Mouse (Mus musculus) spleen, adult 2 months (tissue): Measurements from ENCODE around the gene Prss46. TPM values are rescaled to one million over a fixed set of nuclear protein-coding genes. Genes with fewer than 3 reads are reported as not detected.

ENCODE experiments used
- DNase-seq, 2 experiments: peaks; one replicate each; pipeline versions ENCODE4 v3.0.0 to v3.0.0-alpha.2; 2012 to 2021; ENCODE audit warnings: low spot score in 2 of 2, low read depth in 1 of 2
- H3K27ac ChIP-seq: fragments of 200-500 bp; 2 replicates; pipeline ENCODE4 v1.5.1; 2012; ENCODE audit warnings: low read length, inconsistent platforms; ENCODE audit not compliant: insufficient read depth
- H3K27me3 ChIP-seq: fragments of 200-500 bp; 2 replicates; pipeline ENCODE4 v1.6.1; 2012; ENCODE audit warnings: mild to moderate bottlenecking, moderate library complexity, low read length, inconsistent platforms; ENCODE audit not compliant: control insufficient read depth, insufficient read depth
- H3K36me3 ChIP-seq: fragments of 200-500 bp; 2 replicates; pipeline ENCODE4 v1.6.1; 2012; ENCODE audit warnings: mild to moderate bottlenecking, low read length, inconsistent platforms; ENCODE audit not compliant: control insufficient read depth, insufficient read depth
- H3K4me1 ChIP-seq: fragments of 200-500 bp; 2 replicates; pipeline ENCODE4 v1.6.1; 2011; ENCODE audit warnings: inconsistent platforms; ENCODE audit not compliant: control insufficient read depth, insufficient read depth, insufficient read length
- H3K4me3 ChIP-seq: fragments of 200-500 bp; 2 replicates; pipeline ENCODE4 v1.5.1; 2011; ENCODE audit warnings: mild to moderate bottlenecking, inconsistent platforms; ENCODE audit not compliant: insufficient read depth, insufficient read length; ENCODE audit errors: extremely low read depth
- CTCF ChIP-seq: fragments of 200-500 bp; IDR thresholded peaks from 2 replicates; pipeline ENCODE4 v1.5.1; 2011; ENCODE audit warnings: mild to moderate bottlenecking, inconsistent platforms; ENCODE audit not compliant: insufficient read depth, insufficient read length, insufficient replicate concordance; ENCODE audit errors: extremely low read depth
- POLR2A ChIP-seq: fragments of 200-500 bp; IDR thresholded peaks from 2 replicates; pipeline ENCODE4 v1.6.1; 2011; ENCODE audit warnings: low read depth, low read length, inconsistent platforms
- WGBS: fragments of 180-500 bp; shearing (Covaris S2); methylation state at CpG from one replicate; pipeline ENCODE4 v1.1.7; 2018; 5-methylcytosine and 5-hydroxymethylcytosine counted together
- polyA plus RNA-seq: library from polyadenylated mRNA; depleted of rRNA; stranded (reverse); fragments of >200 nt; gene quantifications from 2 replicates; pipeline ENCODE4 v1.2.3, GENCODE M21; 2012

Gene Prss46
- polyA plus RNA-seq, 1 experiment: not detected

GRCm38 (mm10) chr9:110877353-110877752, 33.0 kb downstream of the Prss46 start:
- Histone ChIP-seq H3K27ac (peak overlapping the region; percentile 5; the same call in 1 of the 2 replicates), H3K4me1 (no peaks in the 10 kb centered on the region; the same call in 1 of the 2 replicates), H3K27me3 (no peaks in the 10 kb centered on the region; the same call in 1 of the 2 replicates), H3K36me3 (no peaks in the 10 kb centered on the region), H3K4me3 (no peak overlapping the region)
- DNase-seq: no peak
- WGBS: 61% methylated on average over 1 of the region's 1 CpGs
- no peak for TF ChIP-seq CTCF
- TF ChIP-seq POLR2A: no peak

DNA sequence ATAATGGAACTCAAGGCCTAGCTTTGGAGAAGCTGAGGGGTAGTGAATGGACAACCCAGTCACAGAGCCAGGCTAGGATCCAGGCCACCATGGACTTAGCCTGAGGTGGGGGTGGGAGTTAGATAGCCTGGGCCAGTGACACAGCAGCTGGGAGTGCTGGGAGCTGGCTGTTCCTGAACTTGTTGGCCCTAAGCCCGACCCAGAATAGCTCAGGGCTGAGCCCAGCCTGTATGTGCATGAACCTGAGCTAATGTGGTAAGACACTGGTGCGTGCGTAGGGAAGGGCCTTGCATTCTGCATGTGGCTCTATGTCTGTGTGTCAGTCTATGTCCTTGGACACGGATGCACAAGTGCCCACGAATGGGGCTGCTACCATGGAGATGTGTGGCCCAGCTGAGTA, 33.6 kb downstream of the Prss46 start:
- 0 out of 2 replicates have a peak overlapping the region, but pooled peaks have one; percentile 5 for H3K27ac ChIP-seq
- no peaks in the 10 kb centered on the region; the same call in 1 of the 2 replicates for H3K4me1 ChIP-seq
- no peak for TF ChIP-seq CTCF
- H3K36me3 ChIP-seq: no peaks in the 10 kb centered on the region
- 77% methylated on average over 5 of the region's 5 CpGs for WGBS
- no peak for DNase-seq
- H3K27me3 ChIP-seq: no peaks in the 10 kb centered on the region; the same call in 1 of the 2 replicates
- no peak overlapping the region for H3K4me3 ChIP-seq

GRCm38 (mm10) chr9:110879191-110879920, 35.0 kb downstream of the Prss46 start, which contains the start of gene Als2cl:
TSS of gene Als2cl (plus strand) at chr9:110879870.
- TF ChIP-seq CTCF (no peak), POLR2A (no peak)
- Histone ChIP-seq H3K27ac (peak within 1 kb of the TSS; percentile 86), H3K27me3 (no peaks in the 10 kb centered on the region; the same call in 1 of the 2 replicates), H3K36me3 (no peaks in the 10 kb centered on the region), H3K4me1 (no peaks in the 10 kb centered on the region; the same call in 1 of the 2 replicates), H3K4me3 (peak within 1 kb of the TSS; percentile 72)
- WGBS: 32% methylated on average over 12 of the region's 12 CpGs
- no peak for DNase-seq

DNA sequence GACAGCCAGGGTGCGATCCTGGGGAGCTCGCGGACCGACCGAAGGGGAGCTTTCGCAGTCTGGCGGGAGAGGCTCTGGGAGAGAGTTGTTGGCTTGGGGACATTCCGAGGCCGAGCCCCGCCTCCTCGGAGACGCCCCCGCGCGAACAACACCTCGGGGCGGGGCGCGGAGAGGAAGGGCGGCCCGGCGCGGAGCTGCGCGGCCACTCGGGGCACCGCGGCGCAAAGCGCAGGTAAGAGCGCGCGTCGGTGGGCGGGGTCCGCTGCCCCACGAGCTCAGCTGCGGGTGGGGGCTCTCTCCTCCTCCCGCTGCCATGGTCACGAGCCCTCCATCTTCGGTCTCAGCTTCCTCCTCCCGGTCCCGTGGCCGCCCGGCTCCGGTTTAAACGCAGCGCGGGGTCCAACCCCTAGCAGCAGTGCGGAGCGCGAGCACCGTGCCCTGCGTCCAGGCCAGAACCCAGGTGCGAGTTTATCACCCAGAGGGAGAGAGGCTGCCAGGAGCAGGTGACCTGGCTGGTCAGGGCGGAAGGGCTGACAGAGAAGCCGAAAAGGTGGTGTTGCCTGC, 35.8 kb downstream of the Prss46 start, which contains the start of gene Tmie:
Gene Tmie, minus strand, starts transcription at position 116 of the 564 bp plus-strand sequence.
- H3K4me1 ChIP-seq: no peaks in the 10 kb centered on the region; the same call in 1 of the 2 replicates
- H3K4me3 ChIP-seq: peak within 1 kb of the TSS; percentile 72
- H3K27me3 ChIP-seq: no peaks in the 10 kb centered on the region; the same call in 1 of the 2 replicates
- TF ChIP-seq CTCF: no peak
- TF ChIP-seq POLR2A: peak; percentile 15
- WGBS: 1% methylated on average over 44 of the region's 57 CpGs
- peak within 1 kb of the TSS; percentile 86 for H3K27ac ChIP-seq
- DNase-seq: peak in 1 of 2 experiments; percentile 46
- no peaks in the 10 kb centered on the region for H3K36me3 ChIP-seq

DNA sequence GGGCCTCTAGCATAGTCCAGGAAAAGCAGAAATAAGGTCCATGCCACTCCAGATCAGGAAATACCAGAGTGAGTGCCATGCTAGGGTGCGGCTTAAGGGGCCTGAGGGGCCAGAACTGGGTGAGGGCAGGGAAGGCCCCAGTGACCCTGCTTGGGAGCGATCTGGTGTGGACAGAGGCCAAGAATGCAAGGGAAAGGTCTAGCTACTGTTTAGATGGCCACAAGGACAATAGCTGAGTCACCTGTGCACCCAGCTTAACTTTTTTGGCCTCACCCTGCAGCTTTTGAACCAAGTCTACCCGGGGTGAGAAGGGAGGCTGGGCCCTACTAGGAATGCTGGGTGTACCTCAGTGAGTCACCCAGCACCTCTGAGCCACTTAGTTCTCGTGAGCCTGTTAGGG, 36.5 kb downstream of the Prss46 start:
- Histone ChIP-seq H3K4me1 (no peaks in the 10 kb centered on the region; the same call in 1 of the 2 replicates), H3K27me3 (no peaks in the 10 kb centered on the region; the same call in 1 of the 2 replicates), H3K36me3 (no peaks in the 10 kb centered on the region), H3K4me3 (peak overlapping the region; percentile 72), H3K27ac (peak overlapping the region; percentile 86)
- TF ChIP-seq POLR2A: no peak
- TF ChIP-seq CTCF: no peak
- WGBS: 64% methylated on average over 4 of the region's 4 CpGs
- DNase-seq: no peak

- Histone ChIP-seq H3K4me1 (no peaks in the 10 kb centered on the region; the same call in 1 of the 2 replicates), H3K4me3 (peak overlapping the region; percentile 72; the same call in 1 of the 2 replicates), H3K36me3 (no peaks in the 10 kb centered on the region), H3K27me3 (no peaks in the 10 kb centered on the region; the same call in 1 of the 2 replicates), H3K27ac (peak overlapping the region; percentile 86)
- DNase-seq: no peak
- no peak for TF ChIP-seq POLR2A
- TF ChIP-seq CTCF: no peak
- 67% methylated on average over 7 of the region's 7 CpGs for WGBS
These were observed 37.6 kb downstream of the Prss46 start for GRCm38 (mm10) chr9:110881953-110882352.
